Mouse (Mus musculus) liver, embryonic 14.5 days (tissue): ENCODE data around the gene Uqcc2. TPM values are rescaled to one million over a fixed set of nuclear protein-coding genes. Genes with fewer than 3 reads are reported as not detected.

Source experiments
- ATAC-seq: fragments of 200-750 bp; cut with Nextera tagmentation; 2 replicates; pipeline ENCODE4 v1.8.0; 2017; ENCODE audit warnings: moderate number of reproducible peaks, mild to moderate bottlenecking, moderate library complexity; ENCODE audit not compliant: insufficient read depth
- DNase-seq, 3 experiments: peaks; one replicate each; pipeline ENCODE4 v3.0.0-alpha.2; 2012 to 2013; ENCODE audit warnings: low read depth in 3 of 3, low spot score in 3 of 3
- H3K27ac ChIP-seq: fragments of 300-500 bp; sonication (generic); 2 replicates; pipeline ENCODE4 v1.5.1; 2014; ENCODE audit warnings: moderate library complexity, mild to moderate bottlenecking, control low read depth, inconsistent platforms
- H3K27me3 ChIP-seq: fragments of 300-500 bp; sonication (generic); 2 replicates; pipeline ENCODE4 v1.6.1; 2014; ENCODE audit warnings: mild to moderate bottlenecking, low read length, moderate library complexity; ENCODE audit not compliant: control insufficient read depth, insufficient read depth
- H3K36me3 ChIP-seq: fragments of 300-500 bp; sonication (generic); replicated peaks from 2 replicates; pipeline ENCODE4 v1.6.1; 2014; ENCODE audit warnings: low read depth; ENCODE audit not compliant: control insufficient read depth, insufficient read depth
- H3K4me1 ChIP-seq, 2 experiments: fragments of 200-500 bp in 1 of 2; fragments of 300-500 bp in 1 of 2; sonication (generic) in 1 of 2; replicated peaks; 2 replicates each; pipeline ENCODE4 v1.6.1; 2012 to 2014; ENCODE audit warnings: antibody characterized with exemption in 1 of 2, inconsistent platforms in 1 of 2, low read length in 1 of 2; ENCODE audit not compliant: control insufficient read depth in 2 of 2, insufficient read depth in 2 of 2
- H3K4me2 ChIP-seq: fragments of 300-500 bp; sonication (generic); 2 replicates; pipeline ENCODE4 v1.6.1; 2014; ENCODE audit warnings: low read depth, mild to moderate bottlenecking, control low read depth, moderate library complexity
- H3K4me3 ChIP-seq, 2 experiments: fragments of 200-500 bp in 1 of 2; fragments of 300-500 bp in 1 of 2; sonication (generic) in 1 of 2; 2 replicates each; pipeline ENCODE4 v1.5.1; 2012 to 2014; ENCODE audit warnings: low read depth in 2 of 2, low read length in 2 of 2, mild to moderate bottlenecking in 2 of 2, control low read depth in 1 of 2, inconsistent platforms in 1 of 2, moderate library complexity in 1 of 2; ENCODE audit not compliant: insufficient read depth in 1 of 2
- H3K9ac ChIP-seq: fragments of 300-500 bp; sonication (generic); replicated peaks from 2 replicates; pipeline ENCODE4 v1.6.1; 2014; ENCODE audit warnings: mild to moderate bottlenecking, control low read depth, moderate library complexity
- H3K9me3 ChIP-seq: fragments of 300-500 bp; sonication (generic); 2 replicates; pipeline ENCODE4 v1.6.1; 2016; ENCODE audit warnings: low read length, mixed read lengths; ENCODE audit not compliant: control insufficient read depth
- CTCF ChIP-seq: IDR thresholded peaks from 2 replicates; pipeline ENCODE4 v1.5.1; 2016; ENCODE audit warnings: antibody characterized with exemption, low read depth, control low read depth
- EP300 ChIP-seq: IDR thresholded peaks from 2 replicates; pipeline ENCODE4 v1.6.1; 2016; ENCODE audit warnings: antibody characterized with exemption, low read depth
- WGBS: fragments of 180-500 bp; shearing (Covaris S2); extraction: QIAGEN DNeasy Blood & Tissue Kit; methylation state at CpG from one replicate; pipeline ENCODE4 v1.1.7; 2014; ENCODE audit not compliant: insufficient replicate concordance; 5-methylcytosine and 5-hydroxymethylcytosine counted together
- polyA plus RNA-seq, 2 experiments: library from polyadenylated mRNA; depleted of rRNA in 1 of 2; stranded (reverse) in 1 of 2; unstranded in 1 of 2; fragments of >200 nt; fragmentation: Nextera tagmentation in 1 of 2; extraction: Ambion mirVana in 1 of 2; gene quantifications; 2 replicates each; pipeline versions ENCODE4 v1.2.1 to v1.2.3; 2012 to 2014

Uqcc2 gene
- polyA plus RNA-seq, 2 experiments, result 129 to 208 TPM

- WGBS, result 77% methylated on average over 9 of the region's 9 CpGs
These were observed 44.3 kb upstream of the Uqcc2 start for GRCm38 (mm10) chr17:27178019-27178418.

GRCm38 (mm10) chr17:27176754-27177153 lies 43.0 kb upstream of the Uqcc2 start:
- Histone ChIP-seq H3K4me3 (no peak overlapping the region), H3K4me1 (peaks cover 0 to under 1% of the 10 kb centered on the region in 2 experiments; a peak in 1 of 4 replicates), H3K36me3 (no peaks in the 10 kb centered on the region), H3K4me2 (no peak overlapping the region), H3K9ac (no peak overlapping the region), H3K27ac (no peak overlapping the region), H3K9me3 (peaks cover 3% of the 10 kb centered on the region), H3K27me3 (no peaks in the 10 kb centered on the region)
- TF ChIP-seq EP300, result no peak
- whole genome bisulfite sequencing, result 75% methylated on average over 4 of the region's 4 CpGs
- ATAC-seq (no peak), DNase-seq (no peak)

More at GRCm38 (mm10) chr17:27178019-27178418, 44.3 kb upstream of the Uqcc2 start:
- ATAC-seq (no peak), DNase-seq (no peak)
- Histone ChIP-seq H3K36me3 (no peaks in the 10 kb centered on the region), H3K4me1 (peaks cover 4 to 9% of the 10 kb centered on the region in 2 experiments; a peak in 2 of 4 replicates), H3K9ac (no peak overlapping the region), H3K27ac (no peak overlapping the region), H3K27me3 (no peaks in the 10 kb centered on the region), H3K4me2 (no peak overlapping the region), H3K9me3 (peaks cover 3% of the 10 kb centered on the region), H3K4me3 (no peak overlapping the region)
- TF ChIP-seq CTCF (no peak), EP300 (no peak)

GRCm38 (mm10) chr17:27176287-27176686 lies 42.6 kb upstream of the Uqcc2 start:
- Histone ChIP-seq H3K4me2 (no peak overlapping the region), H3K27ac (no peak overlapping the region), H3K27me3 (no peaks in the 10 kb centered on the region), H3K4me3 (no peak overlapping the region), H3K9me3 (peaks cover 3% of the 10 kb centered on the region), H3K36me3 (no peaks in the 10 kb centered on the region), H3K9ac (no peak overlapping the region), H3K4me1 (no peaks in the 10 kb centered on the region)
- 61% methylated on average over 3 of the region's 3 CpGs for WGBS
- TF ChIP-seq CTCF (no peak), EP300 (no peak)
- ATAC-seq (no peak), DNase-seq (no peak)

GRCm38 (mm10) chr17:27175196-27175874 lies 41.6 kb upstream of the Uqcc2 start:
- Histone ChIP-seq H3K4me1 (no peaks in the 10 kb centered on the region), H3K27ac (no peak overlapping the region), H3K4me2 (no peak overlapping the region), H3K9ac (no peak overlapping the region), H3K36me3 (no peaks in the 10 kb centered on the region), H3K4me3 (no peak overlapping the region), H3K27me3 (no peaks in the 10 kb centered on the region), H3K9me3 (peaks cover 3% of the 10 kb centered on the region)
- no peak for TF ChIP-seq EP300
- TF ChIP-seq CTCF, result no peak
- no peak for DNase-seq
- WGBS, result 41% methylated on average over 14 of the region's 14 CpGs
- ATAC-seq, result no peak

GRCm38 (mm10) chr17:27173715-27174114 lies 40.0 kb upstream of the Uqcc2 start:
- Histone ChIP-seq H3K27me3 (no peaks in the 10 kb centered on the region), H3K4me2 (no peak overlapping the region), H3K9me3 (peaks cover 1% of the 10 kb centered on the region), H3K36me3 (no peaks in the 10 kb centered on the region), H3K9ac (no peak overlapping the region), H3K4me1 (no peaks in the 10 kb centered on the region), H3K4me3 (no peak overlapping the region), H3K27ac (no peak overlapping the region)
- 22% methylated on average over 3 of the region's 3 CpGs for WGBS
- DNase-seq, result no peak
- TF ChIP-seq EP300 (no peak), CTCF (no peak)
- no peak for ATAC-seq
